Mouse (Mus musculus) forebrain, embryonic 14.5 days (tissue): ENCODE data around the gene Vmn1r116. TPM values are rescaled to one million over a fixed set of nuclear protein-coding genes. Genes with fewer than 3 reads are reported as not detected.
"Not testable (repeated sequence)": the region's sequence is repeated elsewhere in the genome, so short reads cannot be mapped to it uniquely, and the experiment has no call there.

Experiments used
- ATAC-seq: fragments of 200-750 bp; cut with Nextera tagmentation; 2 replicates; pipeline ENCODE4 v1.8.0; 2017; ENCODE audit warnings: mild to moderate bottlenecking, moderate library complexity
- DNase-seq: peaks from one replicate; pipeline ENCODE4 v3.0.0-alpha.2; 2015; ENCODE audit warnings: low spot score
- H3K27ac ChIP-seq: fragments of 300-500 bp; sonication (generic); 2 replicates; pipeline ENCODE4 v1.5.1; 2014; ENCODE audit warnings: low read depth, mild to moderate bottlenecking, control low read depth, low read length, moderate library complexity
- H3K27me3 ChIP-seq: fragments of 300-500 bp; sonication (generic); replicated peaks from 2 replicates; pipeline ENCODE4 v1.6.1; 2014; ENCODE audit warnings: low read length, control low read depth, mixed read lengths; ENCODE audit not compliant: control insufficient read depth, insufficient read depth
- H3K36me3 ChIP-seq: fragments of 300-500 bp; sonication (generic); 2 replicates; pipeline ENCODE4 v1.6.1; 2014; ENCODE audit warnings: low read length, control low read depth; ENCODE audit not compliant: control insufficient read depth, insufficient read depth
- H3K4me1 ChIP-seq: fragments of 300-500 bp; sonication (generic); 2 replicates; pipeline ENCODE4 v1.6.1; 2014; ENCODE audit warnings: antibody characterized with exemption, low read length, control low read depth; ENCODE audit not compliant: control insufficient read depth, insufficient read depth
- H3K4me2 ChIP-seq: fragments of 300-500 bp; sonication (generic); 2 replicates; pipeline ENCODE4 v1.6.1; 2014; ENCODE audit warnings: mild to moderate bottlenecking, control low read depth, low read length
- H3K4me3 ChIP-seq: fragments of 300-500 bp; sonication (generic); 2 replicates; pipeline ENCODE4 v1.5.1; 2014; ENCODE audit warnings: low read depth, low read length, control low read depth
- H3K9ac ChIP-seq: fragments of 300-500 bp; sonication (generic); 2 replicates; pipeline ENCODE4 v1.6.1; 2014; ENCODE audit warnings: mild to moderate bottlenecking, low read length, control low read depth, moderate library complexity
- H3K9me3 ChIP-seq: fragments of 300-500 bp; sonication (generic); replicated peaks from 2 replicates; pipeline ENCODE4 v1.6.1; 2016; ENCODE audit warnings: low read length, control low read depth, mixed read lengths; ENCODE audit not compliant: control insufficient read depth
- WGBS: fragments of 180-500 bp; shearing (Covaris S2); extraction: QIAGEN DNeasy Blood & Tissue Kit; methylation state at CpG from one replicate; pipeline ENCODE4 v1.1.7; 2014; 5-methylcytosine and 5-hydroxymethylcytosine counted together
- polyA plus RNA-seq: library from polyadenylated mRNA; unstranded; fragments of >200 nt; fragmentation: Nextera tagmentation; extraction: Ambion mirVana; gene quantifications from 2 replicates; pipeline ENCODE4 v1.2.1, GENCODE M21; 2014

The Vmn1r116 gene
- polyA plus RNA-seq, result not detected in 2 replicates

DNA sequence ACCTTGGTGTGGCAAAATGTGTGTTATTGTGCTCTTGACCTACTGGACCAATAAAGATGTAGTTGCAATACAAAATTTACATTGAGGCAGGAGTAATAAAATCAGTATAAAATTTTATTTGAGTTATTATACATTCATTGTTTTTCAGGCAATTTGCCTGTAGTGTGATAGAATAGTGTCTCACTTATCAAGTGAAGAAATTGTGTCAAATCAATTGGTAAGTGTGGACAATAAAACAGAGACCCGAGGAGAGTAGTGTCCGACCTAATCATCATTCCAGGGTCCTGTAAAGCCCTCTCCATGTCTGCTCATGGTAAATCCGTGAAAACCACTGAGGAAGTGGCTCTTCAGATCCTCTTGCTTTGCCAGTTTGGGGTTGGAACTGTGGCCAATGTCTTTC lies at the start of gene Vmn1r116:
Gene Vmn1r116 (plus strand): TSS at position 301 of the 400 bp plus-strand sequence.
- WGBS, result 67% methylated on average over 3 of the region's 3 CpGs
- ATAC-seq, H3K4me3 ChIP-seq, H3K4me1 ChIP-seq, H3K36me3 ChIP-seq, H3K9ac ChIP-seq, H3K27ac ChIP-seq, H3K9me3 ChIP-seq, DNase-seq, H3K4me2 ChIP-seq, H3K27me3 ChIP-seq: not testable (repeated sequence)

GRCm38 (mm10) chr7:20844885-20845284 lies 27.2 kb upstream of the Vmn1r116 start, which contains the start of gene Vmn1r115:
Gene Vmn1r115 (minus strand): TSS chr7:20844985.
- not testable (repeated sequence) for H3K27ac ChIP-seq
- 92% methylated on average over 1 of the region's 3 CpGs for WGBS

DNA sequence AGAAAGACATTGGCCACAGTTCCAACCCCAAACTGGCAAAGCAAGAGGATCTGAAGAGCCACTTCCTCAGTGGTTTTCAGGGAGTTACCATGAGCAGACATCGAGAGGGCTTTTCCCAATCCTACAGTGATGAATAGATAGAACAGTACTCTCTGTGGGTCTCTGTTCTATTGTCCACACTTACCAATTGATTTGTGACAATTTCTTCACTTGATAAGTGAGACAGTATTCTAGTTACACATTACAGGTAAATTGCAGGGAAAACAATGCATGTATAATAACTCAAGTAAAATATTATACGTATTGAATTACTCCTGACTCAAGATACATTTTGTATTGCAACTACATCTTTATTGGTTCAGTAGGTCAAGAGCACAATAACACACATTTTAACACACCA lies 12.0 kb downstream of the Vmn1r116 start, which contains the start of gene Vmn1r117:
Gene Vmn1r117 (minus strand): TSS at position 101 of the 400 bp plus-strand sequence.
- H3K36me3 ChIP-seq, H3K9me3 ChIP-seq, ATAC-seq, H3K27ac ChIP-seq, DNase-seq, H3K9ac ChIP-seq, H3K4me2 ChIP-seq, H3K4me1 ChIP-seq, H3K4me3 ChIP-seq, H3K27me3 ChIP-seq: not testable (repeated sequence)
- WGBS, result no CpG with 5 or more reads among the region's 2 CpGs

More at GRCm38 (mm10) chr7:20844885-20845284, 27.2 kb upstream of the Vmn1r116 start, which contains the start of gene Vmn1r115:
- H3K9me3 ChIP-seq, H3K4me1 ChIP-seq, H3K36me3 ChIP-seq, H3K27me3 ChIP-seq, DNase-seq, H3K4me3 ChIP-seq, ATAC-seq, H3K9ac ChIP-seq, H3K4me2 ChIP-seq: not testable (repeated sequence)

- not testable (repeated sequence) for H3K36me3 ChIP-seq
- WGBS, result no CpG with 5 or more reads among the region's 2 CpGs
Observed at GRCm38 (mm10) chr7:20912247-20912646, 40.2 kb downstream of the Vmn1r116 start, which contains the start of gene Vmn1r118. Gene Vmn1r118 (minus strand): TSS chr7:20912347.

More at GRCm38 (mm10) chr7:20912247-20912646, 40.2 kb downstream of the Vmn1r116 start, which contains the start of gene Vmn1r118:
- H3K9me3 ChIP-seq, H3K27me3 ChIP-seq, H3K9ac ChIP-seq, DNase-seq, H3K4me1 ChIP-seq, H3K27ac ChIP-seq, H3K4me2 ChIP-seq, ATAC-seq, H3K4me3 ChIP-seq: not testable (repeated sequence)

Other genes with a start within 250 kb of the Vmn1r116 start
- gene Vmn1r107, start 203.3 kb upstream of the Vmn1r116 start, polyA plus RNA-seq, result not detected in 2 replicates
- gene Vmn1r111, start 169.0 kb upstream of the Vmn1r116 start, polyA plus RNA-seq, result not detected in 2 replicates
- gene Gm10668, start 141.6 kb upstream of the Vmn1r116 start, polyA plus RNA-seq, result not detected in 2 replicates
- not detected in 2 replicates for gene Vmn1r112, start 101.1 kb upstream of the Vmn1r116 start, polyA plus RNA-seq
- not detected in 2 replicates for gene Vmn1r113, start 85.0 kb upstream of the Vmn1r116 start, polyA plus RNA-seq
- not detected in 2 replicates for gene Vmn1r114, start 60.1 kb upstream of the Vmn1r116 start, polyA plus RNA-seq
- not detected in 2 replicates for gene Vmn1r115, start 27.3 kb upstream of the Vmn1r116 start, polyA plus RNA-seq
- gene Vmn1r117, start 11.9 kb downstream of the Vmn1r116 start, polyA plus RNA-seq, result not detected in 2 replicates
- not detected in 2 replicates for gene Vmn1r118, start 40.1 kb downstream of the Vmn1r116 start, polyA plus RNA-seq
- not detected in 2 replicates for gene Vmn1r119, start 140.2 kb downstream of the Vmn1r116 start, polyA plus RNA-seq
- not detected in 2 replicates for gene Vmn1r120, start 181.5 kb downstream of the Vmn1r116 start, polyA plus RNA-seq
- not detected in 2 replicates for gene Vmn1r121, start 226.3 kb downstream of the Vmn1r116 start, polyA plus RNA-seq